Mouse (Mus musculus): ENCODE results near the gene Prr14l.

DNA sequence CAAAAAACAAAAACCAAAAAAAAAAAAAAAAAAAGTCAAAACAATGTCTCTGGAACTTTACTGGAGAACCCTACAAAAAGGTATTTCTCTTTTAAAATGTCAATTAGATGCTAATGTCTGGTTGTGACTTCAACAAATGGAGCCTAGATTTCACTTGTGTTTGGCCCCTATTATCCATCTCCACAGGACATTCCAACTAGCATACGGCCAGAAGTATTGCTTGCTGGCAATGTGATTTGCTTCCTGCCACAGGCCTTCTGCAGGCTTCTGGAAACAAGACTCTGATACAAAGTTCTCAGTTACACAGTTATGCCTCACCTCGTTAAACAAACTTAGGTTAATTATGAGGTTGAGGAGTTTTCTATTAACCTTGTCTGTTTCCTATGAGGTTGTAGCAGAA lies 81.7 kb downstream of the Prr14l start:
- no peak for TF ChIP-seq POLR2A (IDR thresholded peaks at IDR 0.05; ENCODE audit: control insufficient read depth, extremely low read depth, insufficient read depth, low read length, poor library complexity)
- no peak for TF ChIP-seq CTCF (IDR thresholded peaks at IDR 0.05; ENCODE audit: borderline replicate concordance, control insufficient read depth, extremely low read depth, insufficient read depth, low read length, poor library complexity)
